Mouse (Mus musculus) G1E (cell line): ENCODE measurements around the gene Crabp2.

Experiments
- CTCF ChIP-seq: IDR thresholded peaks from 2 replicates; pipeline ENCODE4 v1.5.1; 2012; ENCODE audit warnings: low read depth, low read length, inconsistent platforms, mixed read lengths
- GATA1 ChIP-seq: IDR thresholded peaks from 2 replicates; pipeline ENCODE4 v1.6.1; 2012; ENCODE audit warnings: borderline replicate concordance, low read length, inconsistent platforms, mixed read lengths
- GATA2 ChIP-seq: IDR thresholded peaks from 2 replicates; pipeline ENCODE4 v1.6.1; 2012; ENCODE audit warnings: low read depth, low read length, inconsistent platforms, borderline replicate concordance
- POLR2AphosphoS5 ChIP-seq: IDR thresholded peaks from 2 replicates; pipeline ENCODE4 v1.6.1; 2012; ENCODE audit warnings: low read depth, low read length, inconsistent platforms; ENCODE audit not compliant: insufficient replicate concordance
- TAL1 ChIP-seq: conservative IDR thresholded peaks from 2 replicates; pipeline ENCODE4 v1.6.1; 2012; ENCODE audit warnings: low read depth, low read length, inconsistent platforms, mixed read lengths

DNA sequence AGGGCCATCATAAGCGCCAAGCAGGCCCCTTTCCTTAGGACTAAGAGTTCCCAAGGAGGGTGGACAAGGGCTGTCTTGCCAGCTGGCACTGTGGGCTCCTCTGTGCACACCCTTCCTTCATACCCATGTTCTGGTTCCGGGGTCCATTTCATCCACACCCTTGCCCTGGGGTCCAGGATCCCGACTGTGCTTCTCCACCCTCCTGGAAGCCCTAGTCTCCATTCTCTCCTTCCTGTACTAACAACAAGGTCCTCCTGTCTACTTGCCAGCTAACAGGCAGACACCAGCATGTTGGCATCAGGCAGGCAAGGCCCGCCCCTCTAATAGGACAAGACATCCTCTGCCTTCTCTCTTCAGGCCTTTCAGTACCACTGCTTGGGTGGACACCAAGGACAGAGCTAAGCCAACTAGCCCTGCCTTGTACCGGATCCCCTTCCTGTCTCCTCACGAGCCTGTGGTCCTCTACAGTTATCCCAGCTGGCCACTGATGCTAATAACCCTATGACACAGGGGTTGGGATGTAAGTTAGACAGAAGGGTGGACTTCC, 32.8 kb downstream of the Crabp2 start:
- TF ChIP-seq CTCF (no peak), POLR2AphosphoS5 (no peak), GATA1 (no peak), GATA2 (no peak), TAL1 (no peak)
